Mouse (Mus musculus): ENCODE data around the gene Amot.

- TF ChIP-seq CTCF (IDR thresholded peaks at IDR 0.05; ENCODE audit: low read depth, low read length), result no peak
- TF ChIP-seq POLR2A (IDR thresholded peaks at IDR 0.05; ENCODE audit: borderline replicate concordance, low read depth, low read length), result no peak
Measured at GRCm38 (mm10) chrX:145543602-145544490, 38.9 kb upstream of the Amot start.
